Mouse (Mus musculus) erythroblast, embryonic 14.5 days (primary cell): ENCODE results near the gene Sync. TPM values are rescaled to one million over a fixed set of nuclear protein-coding genes. Genes with fewer than 3 reads are reported as not detected.

Experiments
- H3K27me3 ChIP-seq: 2 replicates; pipeline ENCODE4 v1.6.1; 2012; ENCODE audit warnings: inconsistent platforms; ENCODE audit not compliant: control insufficient read depth
- H3K36me3 ChIP-seq: 2 replicates; pipeline ENCODE4 v1.6.1; 2012; ENCODE audit warnings: mild to moderate bottlenecking, inconsistent platforms; ENCODE audit not compliant: control insufficient read depth
- H3K4me1 ChIP-seq: 2 replicates; pipeline ENCODE4 v1.6.1; 2012; ENCODE audit warnings: inconsistent platforms; ENCODE audit not compliant: control insufficient read depth
- H3K4me3 ChIP-seq: replicated peaks from 2 replicates; pipeline ENCODE3; 2012; ENCODE audit warnings: moderate library complexity, mild to moderate bottlenecking, inconsistent platforms
- H3K9me3 ChIP-seq: 2 replicates; pipeline ENCODE4 v1.6.1; 2012; ENCODE audit warnings: low read length, inconsistent platforms, mixed read lengths; ENCODE audit not compliant: control insufficient read depth
- GATA1 ChIP-seq: IDR thresholded peaks from 2 replicates; pipeline ENCODE4 v1.6.1; 2012; ENCODE audit warnings: low read length, inconsistent platforms, mixed read lengths
- TAL1 ChIP-seq: IDR thresholded peaks from 3 replicates; pipeline ENCODE4 v1.6.1; 2012; ENCODE audit warnings: low read length, inconsistent platforms, mixed read lengths
- polyA plus RNA-seq: library from polyadenylated mRNA; stranded (reverse); fragments of >175 nt; gene quantifications from 2 replicates; pipeline ENCODE4 v1.2.3, GENCODE M21; 2012

Sync gene
- polyA plus RNA-seq, 1 experiment: not detected

- no peak for TF ChIP-seq TAL1
- TF ChIP-seq GATA1: no peak
- peaks cover 15% of the 10 kb centered on the region for H3K4me1 ChIP-seq
These were observed 6.3 kb downstream of the Sync start for GRCm38 (mm10) chr4:129293702-129294101.

GRCm38 (mm10) chr4:129295188-129295587 is 7.8 kb downstream of the Sync start:
- Histone ChIP-seq H3K4me3 (no peak overlapping the region), H3K4me1 (peaks cover 15% of the 10 kb centered on the region), H3K27me3 (peaks cover 3% of the 10 kb centered on the region)

More at GRCm38 (mm10) chr4:129293702-129294101, 6.3 kb downstream of the Sync start:
- H3K4me3 ChIP-seq: no peak overlapping the region
- H3K36me3 ChIP-seq: no peaks in the 10 kb centered on the region
- no peaks in the 10 kb centered on the region for H3K9me3 ChIP-seq
- H3K27me3 ChIP-seq: peaks cover 13% of the 10 kb centered on the region

GRCm38 (mm10) chr4:129296066-129296465 is 8.6 kb downstream of the Sync start:
- Histone ChIP-seq H3K4me1 (peaks cover 15% of the 10 kb centered on the region), H3K4me3 (no peak overlapping the region)

More at GRCm38 (mm10) chr4:129295188-129295587, 7.8 kb downstream of the Sync start:
- TF ChIP-seq GATA1 (no peak), TAL1 (no peak)
- no peaks in the 10 kb centered on the region for H3K36me3 ChIP-seq
- no peaks in the 10 kb centered on the region for H3K9me3 ChIP-seq

GRCm38 (mm10) chr4:129297724-129298123 is 10.3 kb downstream of the Sync start:
- TF ChIP-seq TAL1 (no peak), GATA1 (no peak)
- peaks cover 1% of the 10 kb centered on the region; the same call in 1 of the 2 replicates for H3K36me3 ChIP-seq
- H3K4me1 ChIP-seq: peaks cover 15% of the 10 kb centered on the region

More at GRCm38 (mm10) chr4:129296066-129296465, 8.6 kb downstream of the Sync start:
- TF ChIP-seq GATA1: no peak
- TF ChIP-seq TAL1: no peak
- H3K36me3 ChIP-seq: no peaks in the 10 kb centered on the region
- H3K9me3 ChIP-seq: no peaks in the 10 kb centered on the region
- H3K27me3 ChIP-seq: peaks cover 3% of the 10 kb centered on the region

GRCm38 (mm10) chr4:129299121-129299520 is 11.7 kb downstream of the Sync start:
- TF ChIP-seq GATA1 (no peak), TAL1 (no peak)
- peaks cover 7% of the 10 kb centered on the region for H3K36me3 ChIP-seq
- peaks cover 17% of the 10 kb centered on the region for H3K4me1 ChIP-seq
- no peaks in the 10 kb centered on the region for H3K27me3 ChIP-seq
- H3K9me3 ChIP-seq: no peaks in the 10 kb centered on the region
- H3K4me3 ChIP-seq: no peak overlapping the region

More at GRCm38 (mm10) chr4:129297724-129298123, 10.3 kb downstream of the Sync start:
- Histone ChIP-seq H3K4me3 (no peak overlapping the region), H3K27me3 (peaks cover 3% of the 10 kb centered on the region), H3K9me3 (no peaks in the 10 kb centered on the region)

GRCm38 (mm10) chr4:129303401-129303800 is 16.0 kb downstream of the Sync start:
- TF ChIP-seq GATA1 (no peak), TAL1 (no peak)

GRCm38 (mm10) chr4:129303816-129304215 is 16.4 kb downstream of the Sync start:
- H3K4me3 ChIP-seq: no peak overlapping the region
- H3K36me3 ChIP-seq: peaks cover 48% of the 10 kb centered on the region
- no peaks in the 10 kb centered on the region for H3K9me3 ChIP-seq
- TF ChIP-seq TAL1 (no peak), GATA1 (no peak)
- H3K4me1 ChIP-seq: peaks cover 17% of the 10 kb centered on the region
- H3K27me3 ChIP-seq: no peaks in the 10 kb centered on the region

More at GRCm38 (mm10) chr4:129303401-129303800, 16.0 kb downstream of the Sync start:
- Histone ChIP-seq H3K4me1 (peaks cover 17% of the 10 kb centered on the region), H3K4me3 (no peak overlapping the region), H3K27me3 (no peaks in the 10 kb centered on the region), H3K9me3 (no peaks in the 10 kb centered on the region), H3K36me3 (peaks cover 44% of the 10 kb centered on the region)

GRCm38 (mm10) chr4:129304306-129304705 is 16.9 kb downstream of the Sync start:
- H3K27me3 ChIP-seq: no peaks in the 10 kb centered on the region
- H3K9me3 ChIP-seq: no peaks in the 10 kb centered on the region
- no peak overlapping the region for H3K4me3 ChIP-seq
- peaks cover 53% of the 10 kb centered on the region for H3K36me3 ChIP-seq
- H3K4me1 ChIP-seq: peaks cover 17% of the 10 kb centered on the region
- no peak for TF ChIP-seq GATA1
- TF ChIP-seq TAL1: no peak

- Histone ChIP-seq H3K4me1 (peaks cover 19% of the 10 kb centered on the region), H3K9me3 (no peaks in the 10 kb centered on the region), H3K27me3 (no peaks in the 10 kb centered on the region), H3K36me3 (peaks cover 85% of the 10 kb centered on the region), H3K4me3 (no peak overlapping the region)
- no peak for TF ChIP-seq TAL1
- TF ChIP-seq GATA1: no peak
These were observed 20.5 kb downstream of the Sync start for GRCm38 (mm10) chr4:129307936-129308335.

- no peaks in the 10 kb centered on the region for H3K27me3 ChIP-seq
- no peak for TF ChIP-seq TAL1
- TF ChIP-seq GATA1: no peak
- H3K9me3 ChIP-seq: no peaks in the 10 kb centered on the region
- H3K4me3 ChIP-seq: no peak overlapping the region
- H3K4me1 ChIP-seq: peaks cover 2% of the 10 kb centered on the region
- H3K36me3 ChIP-seq: peaks cover 99% of the 10 kb centered on the region
These were observed 26.5 kb downstream of the Sync start for GRCm38 (mm10) chr4:129313886-129314285.
